Mouse (Mus musculus): ENCODE measurements around the gene Eefsec. TPM values are rescaled to one million over a fixed set of nuclear protein-coding genes. Genes with fewer than 3 reads are reported as not detected.
A peak's percentile ranks its signal among the peaks of the same experiment; 100 is the strongest.

Gene Eefsec
- polyA plus RNA-seq, 1 experiment from 2014 or later = 37.3 TPM

DNA sequence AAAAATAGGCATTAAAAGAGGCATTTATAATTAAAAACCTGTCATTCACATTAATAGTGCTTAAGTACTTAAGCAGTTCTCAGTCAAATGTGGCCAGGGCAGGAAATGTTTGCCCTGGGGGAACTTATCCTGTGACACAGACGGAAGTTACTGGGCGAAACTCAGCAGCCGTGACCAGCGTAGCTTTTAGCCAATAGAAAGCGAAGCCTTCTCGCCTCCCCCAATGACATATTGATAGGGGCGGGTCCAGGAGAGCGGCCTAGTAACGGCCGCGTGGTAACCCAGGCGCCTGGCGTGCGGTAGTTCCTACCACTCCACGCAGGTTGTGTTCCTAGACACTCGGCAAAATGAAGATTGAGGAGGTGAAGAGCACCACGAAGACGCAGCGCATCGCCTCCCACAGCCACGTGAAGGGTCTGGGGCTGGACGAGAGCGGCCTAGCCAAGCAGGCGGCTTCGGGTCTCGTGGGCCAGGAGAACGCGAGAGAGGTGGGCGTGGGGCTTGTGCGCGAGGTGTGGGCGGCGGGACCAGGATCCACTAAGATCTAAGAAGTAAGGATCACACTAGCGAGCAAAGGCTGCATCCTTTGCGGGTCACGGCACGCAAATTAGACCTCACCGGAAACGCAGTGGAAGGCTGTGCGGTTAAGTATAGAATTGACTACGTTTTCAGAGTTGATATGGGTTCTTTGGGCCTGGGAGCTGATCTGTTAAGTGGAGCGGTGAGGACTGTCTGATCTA is 19.0 kb upstream of the Eefsec start, which contains the start of gene Ruvbl1:
TSS of gene Ruvbl1 (plus strand) at position 229 of the 740 bp plus-strand sequence.
- Histone ChIP-seq H3K4me2 (peak within 1 kb of the TSS; percentile 92), H3K9ac (replicated peaks) (peak within 1 kb of the TSS; percentile 79), H3K27ac (no peak within 1 kb of the TSS), H3K27me3 (no peaks in the 10 kb centered on the region), H3K4me3 (replicated peaks) (peak within 1 kb of the TSS; percentile 71), H3K36me3 (peaks cover 32% of the 10 kb centered on the region), H3K9me3 (no peaks in the 10 kb centered on the region), H3K4me1 (replicated peaks) (peaks cover 10% of the 10 kb centered on the region)
- under 1% methylated on average over 42 of the region's 42 CpGs for WGBS
- peak; percentile 99 for ATAC-seq (ENCODE audit: insufficient number of reproducible peaks, insufficient read depth, low FRiP score, low TSS enrichment, low read depth)

DNA sequence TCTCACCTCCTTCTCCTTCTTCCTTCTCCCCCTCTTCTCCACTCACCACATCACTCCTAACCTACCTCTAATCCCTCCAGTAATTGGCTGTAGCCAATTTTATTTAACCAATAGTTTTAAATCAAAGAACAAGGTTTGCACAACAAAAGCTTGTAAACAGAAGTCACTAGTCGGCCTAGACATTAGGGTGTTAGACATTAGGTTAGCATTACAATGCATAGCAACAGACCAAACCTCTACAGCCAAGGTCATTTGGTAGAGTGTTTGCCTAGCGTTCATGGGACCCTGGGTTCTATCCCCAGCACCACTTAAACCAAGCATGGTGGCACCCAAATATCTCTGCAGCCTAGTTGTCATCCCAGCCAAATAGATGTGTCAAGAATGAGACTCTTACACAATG is 8.2 kb upstream of the Eefsec start:
- no peak overlapping the region for H3K9ac ChIP-seq (replicated peaks)
- no peak for ATAC-seq (ENCODE audit: insufficient number of reproducible peaks, insufficient read depth, low FRiP score, low TSS enrichment, low read depth)
- 63% methylated on average over 2 of the region's 2 CpGs for WGBS
- H3K4me3 ChIP-seq (replicated peaks) = no peak overlapping the region
- H3K9me3 ChIP-seq = no peaks in the 10 kb centered on the region
- no peaks in the 10 kb centered on the region for H3K36me3 ChIP-seq
- H3K4me1 ChIP-seq (replicated peaks) = no peaks in the 10 kb centered on the region
- H3K4me2 ChIP-seq = no peak overlapping the region
- no peak overlapping the region for H3K27ac ChIP-seq
- H3K27me3 ChIP-seq = peaks cover under 1% of the 10 kb centered on the region; the same call in 1 of the 2 replicates

DNA sequence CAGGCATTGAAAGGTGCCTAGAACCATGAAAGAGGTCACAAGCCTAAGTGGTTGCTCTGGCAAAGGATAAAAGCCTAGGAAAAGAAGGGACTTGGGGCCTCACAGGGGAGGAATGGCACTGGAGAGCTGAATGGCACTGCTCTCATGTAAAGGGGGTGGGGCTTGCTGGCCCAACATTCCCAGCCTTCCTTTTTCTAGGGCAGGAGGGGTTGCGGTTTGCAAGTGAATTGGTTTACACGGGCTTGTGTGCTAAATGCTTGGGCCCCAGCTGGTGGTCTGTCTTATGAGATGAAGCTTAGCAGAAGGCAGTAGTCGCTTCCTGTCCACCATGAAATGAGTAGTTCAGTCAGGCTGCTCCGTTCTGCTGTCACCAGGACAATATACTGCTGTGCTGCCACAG is 1.1 kb upstream of the Eefsec start:
- 44% methylated on average over 4 of the region's 4 CpGs for WGBS
- Histone ChIP-seq H3K4me3 (replicated peaks) (no peak overlapping the region), H3K4me1 (replicated peaks) (peaks cover 14% of the 10 kb centered on the region), H3K27me3 (peaks cover 9% of the 10 kb centered on the region; the same call in 1 of the 2 replicates), H3K27ac (no peak overlapping the region), H3K36me3 (no peaks in the 10 kb centered on the region), H3K9me3 (no peaks in the 10 kb centered on the region), H3K9ac (replicated peaks) (no peak overlapping the region), H3K4me2 (no peak overlapping the region)
- no peak for ATAC-seq (ENCODE audit: insufficient number of reproducible peaks, insufficient read depth, low FRiP score, low TSS enrichment, low read depth)

- H3K27ac ChIP-seq = no peak overlapping the region
- 8% methylated on average over 5 of the region's 5 CpGs for WGBS
Measured at GRCm38 (mm10) chr6:88445661-88446060, 678 bp downstream of the Eefsec start.

DNA sequence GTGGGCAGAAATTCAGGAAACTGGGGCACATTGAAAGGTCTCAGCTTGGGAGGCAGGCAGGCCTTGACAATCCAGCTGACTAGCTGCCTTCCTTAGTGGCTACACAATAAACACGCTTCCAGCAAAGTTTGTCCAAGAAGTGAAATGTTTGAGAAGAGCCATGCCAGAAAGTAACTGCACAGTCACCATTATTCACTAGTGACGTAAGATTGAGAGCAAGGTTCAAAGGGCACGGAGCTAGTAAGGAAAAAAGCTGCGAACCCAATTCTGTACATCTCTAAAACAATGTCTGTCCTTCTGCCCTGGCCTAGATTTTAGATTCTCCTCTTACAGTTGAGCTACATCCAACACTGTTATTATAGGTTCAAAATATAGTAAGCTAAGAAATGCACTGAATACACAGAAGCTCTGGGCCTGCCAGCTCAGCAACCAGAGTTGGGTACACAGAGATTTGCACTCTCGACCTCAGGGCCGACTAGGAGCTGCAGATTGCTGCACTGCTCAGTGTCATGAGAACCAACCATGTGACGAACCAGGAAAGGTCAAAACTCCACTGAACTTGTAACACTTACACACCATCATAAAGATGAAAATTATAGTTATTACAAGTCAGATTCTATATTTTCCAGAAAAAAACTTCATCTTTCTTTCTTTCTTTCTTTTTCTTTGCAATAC is 2.1 kb downstream of the Eefsec start:
- Histone ChIP-seq H3K27me3 (peaks cover 5% of the 10 kb centered on the region; the same call in 1 of the 2 replicates), H3K4me3 (replicated peaks) (no peak overlapping the region), H3K36me3 (no peaks in the 10 kb centered on the region), H3K4me1 (replicated peaks) (peaks cover 18% of the 10 kb centered on the region), H3K4me2 (no peak overlapping the region), H3K9me3 (no peaks in the 10 kb centered on the region), H3K9ac (replicated peaks) (no peak overlapping the region), H3K27ac (no peak overlapping the region)
- 85% methylated on average over 7 of the region's 7 CpGs for WGBS
- no peak for ATAC-seq (ENCODE audit: insufficient number of reproducible peaks, insufficient read depth, low FRiP score, low TSS enrichment, low read depth)

More at GRCm38 (mm10) chr6:88445661-88446060, 678 bp downstream of the Eefsec start:
- ATAC-seq (ENCODE audit: insufficient number of reproducible peaks, insufficient read depth, low FRiP score, low TSS enrichment, low read depth) = no peak
- no peaks in the 10 kb centered on the region for H3K36me3 ChIP-seq
- peak overlapping the region; percentile 92 for H3K9ac ChIP-seq (replicated peaks)
- H3K4me3 ChIP-seq (replicated peaks) = peak overlapping the region; percentile 84
- H3K9me3 ChIP-seq = no peaks in the 10 kb centered on the region
- peak overlapping the region; percentile 79 for H3K4me2 ChIP-seq
- H3K27me3 ChIP-seq = peaks cover 9% of the 10 kb centered on the region; the same call in 1 of the 2 replicates
- H3K4me1 ChIP-seq (replicated peaks) = peaks cover 14% of the 10 kb centered on the region

- Histone ChIP-seq H3K27me3 (peaks cover 3% of the 10 kb centered on the region; the same call in 1 of the 2 replicates), H3K4me1 (replicated peaks) (peaks cover 18% of the 10 kb centered on the region), H3K36me3 (no peaks in the 10 kb centered on the region), H3K4me3 (replicated peaks) (no peak overlapping the region), H3K9me3 (no peaks in the 10 kb centered on the region), H3K4me2 (no peak overlapping the region), H3K9ac (replicated peaks) (no peak overlapping the region), H3K27ac (no peak overlapping the region)
- 91% methylated on average over 3 of the region's 3 CpGs for WGBS
- no peak for ATAC-seq (ENCODE audit: insufficient number of reproducible peaks, insufficient read depth, low FRiP score, low TSS enrichment, low read depth)
Measured at GRCm38 (mm10) chr6:88443446-88443845, 2.9 kb downstream of the Eefsec start.

DNA sequence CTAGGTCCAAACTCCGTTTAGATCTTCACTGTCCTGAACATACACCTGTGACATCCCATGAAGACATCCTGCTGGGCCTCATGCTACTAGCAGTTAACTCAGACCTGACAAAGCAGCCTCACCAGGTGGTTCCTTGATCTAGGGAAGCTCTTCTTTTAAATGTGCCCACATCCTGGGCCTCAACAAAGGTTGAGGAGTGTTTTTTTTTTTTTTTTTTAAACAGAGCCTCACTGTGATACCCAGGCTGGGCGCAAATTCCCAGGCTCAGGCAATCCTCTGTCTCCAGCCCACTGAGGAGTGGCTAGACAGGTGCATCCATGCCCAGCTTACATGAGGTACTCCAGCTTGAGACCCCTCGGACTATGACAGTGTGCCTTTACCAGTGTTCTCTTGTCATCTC is 3.8 kb downstream of the Eefsec start:
- Histone ChIP-seq H3K36me3 (no peaks in the 10 kb centered on the region), H3K9me3 (no peaks in the 10 kb centered on the region), H3K4me1 (replicated peaks) (peaks cover 18% of the 10 kb centered on the region), H3K27ac (no peak overlapping the region), H3K9ac (replicated peaks) (no peak overlapping the region), H3K27me3 (peaks cover 3% of the 10 kb centered on the region; the same call in 1 of the 2 replicates), H3K4me3 (replicated peaks) (no peak overlapping the region), H3K4me2 (no peak overlapping the region)
- ATAC-seq (ENCODE audit: insufficient number of reproducible peaks, insufficient read depth, low FRiP score, low TSS enrichment, low read depth) = no peak
- whole genome bisulfite sequencing = 80% methylated on average over 3 of the region's 3 CpGs

- H3K4me3 ChIP-seq (replicated peaks) = no peak overlapping the region
- H3K9ac ChIP-seq (replicated peaks) = no peak overlapping the region
- ATAC-seq (ENCODE audit: insufficient number of reproducible peaks, insufficient read depth, low FRiP score, low TSS enrichment, low read depth) = no peak
- H3K36me3 ChIP-seq = peaks cover 9% of the 10 kb centered on the region
- 0 out of 2 replicates have a peak, but pooled peaks cover 4% of the 10 kb centered on the region for H3K4me1 ChIP-seq (replicated peaks)
- no peak overlapping the region for H3K27ac ChIP-seq
- no peaks in the 10 kb centered on the region for H3K9me3 ChIP-seq
- 86% methylated on average over 4 of the region's 4 CpGs for WGBS
- no peaks in the 10 kb centered on the region for H3K27me3 ChIP-seq
- no peak overlapping the region for H3K4me2 ChIP-seq
Measured at GRCm38 (mm10) chr6:88439056-88439455, 7.3 kb downstream of the Eefsec start.

GRCm38 (mm10) chr6:88435609-88436008 is 10.7 kb downstream of the Eefsec start:
- 89% methylated on average over 7 of the region's 7 CpGs for WGBS
- no peak for ATAC-seq (ENCODE audit: insufficient number of reproducible peaks, insufficient read depth, low FRiP score, low TSS enrichment, low read depth)
- Histone ChIP-seq H3K9ac (replicated peaks) (no peak overlapping the region), H3K4me2 (no peak overlapping the region), H3K4me3 (replicated peaks) (no peak overlapping the region), H3K36me3 (peaks cover 9% of the 10 kb centered on the region), H3K27me3 (no peaks in the 10 kb centered on the region), H3K4me1 (replicated peaks) (0 out of 2 replicates have a peak, but pooled peaks cover 4% of the 10 kb centered on the region), H3K9me3 (no peaks in the 10 kb centered on the region), H3K27ac (no peak overlapping the region)

DNA sequence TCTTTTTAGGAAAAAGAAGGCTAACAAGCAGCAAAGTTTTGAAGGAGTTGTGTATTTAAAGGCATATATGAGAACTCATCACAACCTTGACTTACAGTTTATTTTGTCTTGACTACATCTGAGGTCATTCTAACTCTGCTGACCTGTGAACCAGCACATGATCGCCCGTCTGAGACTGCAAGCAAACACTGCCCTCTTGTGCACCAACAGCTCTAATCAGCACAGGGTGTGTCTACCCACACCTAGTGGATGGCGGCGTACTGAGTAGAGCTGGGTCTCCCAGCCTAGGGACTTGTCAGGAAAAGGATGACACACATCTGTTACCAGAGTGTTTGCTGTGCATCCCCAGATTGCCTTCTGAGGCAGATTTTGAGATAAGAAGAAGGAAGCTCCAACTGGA is 15.1 kb downstream of the Eefsec start:
- no peaks in the 10 kb centered on the region for H3K27me3 ChIP-seq
- H3K27ac ChIP-seq = no peak overlapping the region
- H3K36me3 ChIP-seq = peaks cover 9% of the 10 kb centered on the region
- H3K4me3 ChIP-seq (replicated peaks) = no peak overlapping the region
- ATAC-seq (ENCODE audit: insufficient number of reproducible peaks, insufficient read depth, low FRiP score, low TSS enrichment, low read depth) = no peak
- WGBS = 23% methylated on average over 4 of the region's 4 CpGs
- 0 out of 2 replicates have a peak, but pooled peaks cover 3% of the 10 kb centered on the region for H3K4me1 ChIP-seq (replicated peaks)
- H3K9ac ChIP-seq (replicated peaks) = no peak overlapping the region
- H3K4me2 ChIP-seq = no peak overlapping the region
- no peaks in the 10 kb centered on the region for H3K9me3 ChIP-seq

- H3K27ac ChIP-seq = 0 out of 2 replicates have a peak overlapping the region, but pooled peaks have one; percentile 24
Measured at GRCm38 (mm10) chr6:88416130-88416758, 30.1 kb downstream of the Eefsec start.

More at GRCm38 (mm10) chr6:88416130-88416758, 30.1 kb downstream of the Eefsec start:
- Histone ChIP-seq H3K36me3 (no peaks in the 10 kb centered on the region), H3K9ac (replicated peaks) (no peak overlapping the region), H3K4me3 (replicated peaks) (no peak overlapping the region), H3K9me3 (no peaks in the 10 kb centered on the region), H3K4me2 (no peak overlapping the region), H3K4me1 (replicated peaks) (peaks cover 26% of the 10 kb centered on the region), H3K27me3 (no peaks in the 10 kb centered on the region)
- 47% methylated on average over 7 of the region's 7 CpGs for WGBS
- ATAC-seq (ENCODE audit: insufficient number of reproducible peaks, insufficient read depth, low FRiP score, low TSS enrichment, low read depth) = no peak

All from limb, embryonic 12.5 days (tissue).